Mouse (Mus musculus) megakaryocyte, embryonic 14.5 days (primary cell): ENCODE data around the gene Tppp2.

Experiments
- FLI1 ChIP-seq: IDR thresholded peaks from 2 replicates; pipeline ENCODE4 v1.6.1; 2012; ENCODE audit warnings: low read length, inconsistent platforms, mixed read lengths
- GATA1 ChIP-seq: IDR thresholded peaks from 3 replicates; pipeline ENCODE4 v1.6.1; 2012; ENCODE audit warnings: mixed read lengths, low read length, inconsistent platforms, borderline replicate concordance

GRCm38 (mm10) chr14:51921759-51922570 is 3.7 kb downstream of the Tppp2 start:
- TF ChIP-seq GATA1 (no peak), FLI1 (no peak)
